Mouse (Mus musculus) C2C12 (cell line): ENCODE measurements at regions not wholly inside any gene's neighbourhood (a gene's known extent, or its start where the extent isn't known, plus 50 kb on each side); places are given as distances from the start of the nearest gene placed in this dataset.

Experiments
- CTCF ChIP-seq: IDR thresholded peaks from one replicate; pipeline ENCODE4 v1.5.1; 2011; ENCODE audit not compliant: control insufficient read depth, insufficient read depth, insufficient read length
- MAX ChIP-seq: IDR thresholded peaks from one replicate; pipeline ENCODE4 v1.6.1; 2011; ENCODE audit warnings: mild to moderate bottlenecking, control low read depth
- MYOD1 ChIP-seq: IDR thresholded peaks from one replicate; pipeline ENCODE4 v1.6.1; 2011; ENCODE audit warnings: low read depth; ENCODE audit not compliant: control insufficient read depth, insufficient read length

- no peak for TF ChIP-seq CTCF
- TF ChIP-seq MYOD1: no peak
- TF ChIP-seq MAX: no peak
These were observed 115.4 kb upstream of the Pter start for GRCm38 (mm10) chr2:12808466-12808865.
